Mouse (Mus musculus) lung, postnatal 0 days (tissue): ENCODE measurements around the gene Serpine2.

Experiments
- CTCF ChIP-seq: IDR thresholded peaks from 2 replicates; pipeline ENCODE4 v1.5.1; 2016; ENCODE audit warnings: antibody characterized with exemption, mild to moderate bottlenecking
- EP300 ChIP-seq: IDR thresholded peaks from 2 replicates; pipeline ENCODE4 v1.6.1; 2016; ENCODE audit warnings: antibody characterized with exemption, mild to moderate bottlenecking, control low read depth

DNA sequence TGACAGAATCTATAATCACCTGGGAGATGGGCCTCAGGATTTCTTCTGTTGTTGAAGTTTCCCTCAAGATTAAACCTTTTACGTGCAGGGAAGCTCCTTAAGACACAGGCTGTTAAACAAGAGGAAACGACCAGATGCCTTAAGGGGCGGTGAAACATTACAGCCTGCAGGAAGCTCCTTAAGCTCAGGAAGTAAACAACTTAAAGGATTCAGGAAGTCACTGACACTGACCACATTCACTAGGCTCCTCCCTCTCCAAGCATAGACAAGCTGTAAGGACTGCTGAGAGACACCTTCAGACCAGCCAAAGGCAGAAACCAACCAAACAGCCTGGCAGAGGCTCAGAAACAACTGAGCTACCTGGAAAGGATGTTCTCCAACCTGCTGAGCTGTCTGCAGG is 44.3 kb upstream of the Serpine2 start:
- no peak for TF ChIP-seq CTCF
- TF ChIP-seq EP300, result no peak
